Mouse (Mus musculus) forebrain, embryonic 15.5 days (tissue): ENCODE measurements at regions not wholly inside any gene's neighbourhood (a gene's known extent, or its start where the extent isn't known, plus 50 kb on each side); places are given as distances from the start of the nearest gene placed in this dataset.

ENCODE experiments used
- ATAC-seq: fragments of 200-750 bp; cut with Nextera tagmentation; replicated peaks from 2 replicates; pipeline ENCODE4 v1.8.0; 2017; ENCODE audit warnings: mild to moderate bottlenecking, moderate TSS enrichment, moderate library complexity
- H3K27ac ChIP-seq: fragments of 300-500 bp; sonication (generic); replicated peaks from 2 replicates; pipeline ENCODE4 v1.5.1; 2015; ENCODE audit warnings: mild to moderate bottlenecking, inconsistent platforms
- H3K27me3 ChIP-seq: fragments of 300-500 bp; sonication (generic); 2 replicates; pipeline ENCODE4 v1.6.1; 2015; ENCODE audit warnings: inconsistent platforms
- H3K36me3 ChIP-seq: fragments of 300-500 bp; sonication (generic); 2 replicates; pipeline ENCODE4 v1.6.1; 2015; ENCODE audit warnings: mild to moderate bottlenecking, inconsistent platforms
- H3K4me1 ChIP-seq: fragments of 300-500 bp; sonication (generic); 2 replicates; pipeline ENCODE4 v1.6.1; 2015; ENCODE audit warnings: inconsistent platforms
- H3K4me2 ChIP-seq: fragments of 300-500 bp; sonication (generic); replicated peaks from 2 replicates; pipeline ENCODE4 v1.6.1; 2015; ENCODE audit warnings: mild to moderate bottlenecking, inconsistent platforms
- H3K4me3 ChIP-seq: fragments of 300-500 bp; sonication (generic); 2 replicates; pipeline ENCODE4 v1.5.1; 2015; ENCODE audit warnings: mild to moderate bottlenecking, inconsistent platforms
- H3K9ac ChIP-seq: fragments of 300-500 bp; sonication (generic); replicated peaks from 2 replicates; pipeline ENCODE4 v1.6.1; 2015; ENCODE audit warnings: mild to moderate bottlenecking, inconsistent platforms
- H3K9me3 ChIP-seq: fragments of 300-500 bp; sonication (generic); 2 replicates; pipeline ENCODE4 v1.6.1; 2016; ENCODE audit warnings: inconsistent platforms
- WGBS: fragments of 180-500 bp; shearing (Covaris S2); methylation state at CpG from one replicate; pipeline ENCODE4 v1.1.7; 2015; ENCODE audit warnings: mixed read lengths; 5-methylcytosine and 5-hydroxymethylcytosine counted together

DNA sequence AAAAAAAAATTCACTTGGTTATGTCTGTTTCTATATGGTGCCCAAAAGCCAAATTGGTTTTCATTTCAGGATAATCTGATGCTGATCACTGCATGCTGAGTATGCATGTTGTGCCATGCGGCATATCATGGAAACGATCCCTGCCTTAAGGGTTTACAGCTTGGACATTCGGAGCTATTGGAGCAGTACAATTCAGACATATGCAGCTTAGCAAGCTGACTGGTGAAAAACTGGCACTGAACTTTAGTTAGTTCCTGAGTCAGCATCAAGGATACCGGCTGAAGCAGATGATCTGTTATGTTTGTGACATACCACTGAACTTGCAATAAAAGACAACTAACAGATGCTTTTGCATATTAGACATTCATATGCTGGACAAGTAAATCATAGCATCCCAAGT, 356.1 kb downstream of the Slitrk1 start:
- Histone ChIP-seq H3K9ac (no peak overlapping the region), H3K4me3 (no peak overlapping the region), H3K9me3 (no peaks in the 10 kb centered on the region), H3K27me3 (no peaks in the 10 kb centered on the region), H3K27ac (no peak overlapping the region), H3K4me1 (no peaks in the 10 kb centered on the region), H3K36me3 (no peaks in the 10 kb centered on the region), H3K4me2 (no peak overlapping the region)
- ATAC-seq: peak; percentile 63; the same call in 1 of the 2 replicates
- WGBS: 69% methylated on average over 4 of the region's 4 CpGs

GRCm38 (mm10) chr14:108555527-108555926, 358.4 kb downstream of the Slitrk1 start:
- no peaks in the 10 kb centered on the region for H3K36me3 ChIP-seq
- 0 out of 2 replicates have a peak, but pooled peaks have one; percentile 53 for ATAC-seq
- no peaks in the 10 kb centered on the region for H3K27me3 ChIP-seq
- no peak overlapping the region for H3K9ac ChIP-seq
- no peak overlapping the region for H3K4me3 ChIP-seq
- 67% methylated on average over 1 of the region's 1 CpGs for WGBS
- H3K9me3 ChIP-seq: no peaks in the 10 kb centered on the region
- H3K4me2 ChIP-seq: no peak overlapping the region
- H3K27ac ChIP-seq: no peak overlapping the region
- H3K4me1 ChIP-seq: no peaks in the 10 kb centered on the region

- no peak overlapping the region for H3K4me3 ChIP-seq
- no peaks in the 10 kb centered on the region for H3K27me3 ChIP-seq
- no peaks in the 10 kb centered on the region for H3K36me3 ChIP-seq
- no peak overlapping the region for H3K9ac ChIP-seq
- 93% methylated on average over 1 of the region's 1 CpGs for WGBS
- no peaks in the 10 kb centered on the region for H3K9me3 ChIP-seq
- no peak overlapping the region for H3K4me2 ChIP-seq
- ATAC-seq: no peak
- H3K27ac ChIP-seq: no peak overlapping the region
- no peaks in the 10 kb centered on the region for H3K4me1 ChIP-seq
Measured at GRCm38 (mm10) chr14:108531401-108531800, 382.6 kb downstream of the Slitrk1 start.

GRCm38 (mm10) chr14:108530554-108530953, 383.4 kb downstream of the Slitrk1 start:
- WGBS: 57% methylated on average over 1 of the region's 1 CpGs
- Histone ChIP-seq H3K36me3 (no peaks in the 10 kb centered on the region), H3K27me3 (no peaks in the 10 kb centered on the region), H3K4me3 (no peak overlapping the region), H3K27ac (no peak overlapping the region), H3K4me2 (no peak overlapping the region), H3K9me3 (no peaks in the 10 kb centered on the region), H3K9ac (no peak overlapping the region), H3K4me1 (no peaks in the 10 kb centered on the region)
- ATAC-seq: no peak

GRCm38 (mm10) chr14:108520914-108521313, 393.0 kb downstream of the Slitrk1 start:
- Histone ChIP-seq H3K27ac (no peak overlapping the region), H3K4me2 (no peak overlapping the region), H3K4me1 (no peaks in the 10 kb centered on the region), H3K4me3 (no peak overlapping the region), H3K36me3 (no peaks in the 10 kb centered on the region), H3K9me3 (no peaks in the 10 kb centered on the region), H3K27me3 (no peaks in the 10 kb centered on the region), H3K9ac (no peak overlapping the region)
- WGBS: 67% methylated on average over 2 of the region's 2 CpGs
- no peak for ATAC-seq
